Mouse (Mus musculus) cerebellum, postnatal 4 days (tissue): ENCODE results near the gene Gnb4.

Experiments used
- DNase-seq, 2 experiments: peaks; one replicate each; pipeline ENCODE4 v3.0.0; 2022; ENCODE audit warnings: low spot score in 2 of 2, mixed read lengths in 1 of 2

Gene Gnb4

GRCm38 (mm10) chr3:32614786-32615185 lies 1.6 kb downstream of the Gnb4 start:
- no peak for DNase-seq

GRCm38 (mm10) chr3:32611606-32612170 lies 4.7 kb downstream of the Gnb4 start:
- DNase-seq = no peak

GRCm38 (mm10) chr3:32610560-32610959 lies 5.8 kb downstream of the Gnb4 start:
- peak; percentile 37 to 56 for DNase-seq

- DNase-seq = no peak
Observed at GRCm38 (mm10) chr3:32609233-32609632, 7.2 kb downstream of the Gnb4 start.

- DNase-seq = no peak
Observed at GRCm38 (mm10) chr3:32601055-32601454, 15.3 kb downstream of the Gnb4 start.

GRCm38 (mm10) chr3:32599328-32599727 lies 17.1 kb downstream of the Gnb4 start:
- no peak for DNase-seq

GRCm38 (mm10) chr3:32595080-32595479 lies 21.3 kb downstream of the Gnb4 start:
- DNase-seq = no peak

- no peak for DNase-seq
Observed at GRCm38 (mm10) chr3:32586274-32586673, 30.1 kb downstream of the Gnb4 start.

- DNase-seq = no peak
Observed at GRCm38 (mm10) chr3:32583489-32583888, 32.9 kb downstream of the Gnb4 start.

- DNase-seq = no peak
Observed at GRCm38 (mm10) chr3:32581911-32582310, 34.5 kb downstream of the Gnb4 start.

GRCm38 (mm10) chr3:32580738-32581137 lies 35.6 kb downstream of the Gnb4 start:
- no peak for DNase-seq

- no peak for DNase-seq
Observed at GRCm38 (mm10) chr3:32578772-32579171, 37.6 kb downstream of the Gnb4 start.

- DNase-seq = no peak
Observed at GRCm38 (mm10) chr3:32575151-32575550, 41.2 kb downstream of the Gnb4 start.

GRCm38 (mm10) chr3:32573881-32574280 lies 42.5 kb downstream of the Gnb4 start:
- DNase-seq = no peak

- DNase-seq = no peak
Observed at GRCm38 (mm10) chr3:32573086-32573485, 43.3 kb downstream of the Gnb4 start.

- DNase-seq = no peak
Observed at GRCm38 (mm10) chr3:32563401-32563800, 53.0 kb downstream of the Gnb4 start.

- no peak for DNase-seq
Observed at GRCm38 (mm10) chr3:32553061-32553460, 63.3 kb downstream of the Gnb4 start.

GRCm38 (mm10) chr3:32538091-32538490 lies 78.3 kb downstream of the Gnb4 start:
- DNase-seq = no peak

GRCm38 (mm10) chr3:32537556-32537955 lies 78.8 kb downstream of the Gnb4 start:
- no peak for DNase-seq

- DNase-seq = no peak
Observed at GRCm38 (mm10) chr3:32535692-32536091, 80.7 kb downstream of the Gnb4 start.
